In genomic region chr2:156729537-156730469, GRCm38 (mm10) we compare ENCODE assay signal across 7 mouse cellular contexts. TPM values are rescaled to one million over a fixed set of nuclear protein-coding genes. Genes with fewer than 3 reads are reported as not detected.
DNase-seq lines count a peak whose midpoint lies in the region; ATAC-seq lines count a peak whose summit lies in the region.

No protein-coding gene starts in this region.

- no peak for DNase-seq in neural tube, embryonic 10.5 days (ENCODE audit: extremely low spot score, low spot score)
- DNase-seq in embryonic facial prominence, embryonic 10.5 days (ENCODE audit: low spot score): no peak
- peak; percentile 54 for DNase-seq in skeletal muscle tissue, adult 2 months (ENCODE audit: low read depth, low spot score)
- DNase-seq in urinary bladder, postnatal 10 days (ENCODE audit: low spot score): no peak
- no peak for DNase-seq in cerebellum, adult 11-12 months

- H3K9me3 ChIP-seq in neural tube, embryonic 13.5 days: no peaks in the 10 kb centered on the region
- H3K9me3 ChIP-seq in embryonic facial prominence, embryonic 10.5 days: no peaks in the 10 kb centered on the region
- no peaks in the 10 kb centered on the region for H3K9me3 ChIP-seq in limb, embryonic 12.5 days

- peak overlapping the region; percentile 22; the same call in 1 of the 2 replicates for H3K9ac ChIP-seq in neural tube, embryonic 13.5 days
- no peak overlapping the region for H3K9ac ChIP-seq in limb, embryonic 12.5 days (replicated peaks)

- no peaks in the 10 kb centered on the region for H3K27me3 ChIP-seq in neural tube, embryonic 13.5 days
- no peaks in the 10 kb centered on the region for H3K27me3 ChIP-seq in embryonic facial prominence, embryonic 10.5 days (replicated peaks; ENCODE audit: low read depth, poor library complexity, severe bottlenecking)
- H3K27me3 ChIP-seq in limb, embryonic 12.5 days: no peaks in the 10 kb centered on the region

- H3K4me3 ChIP-seq in neural tube, embryonic 13.5 days: no peak overlapping the region
- H3K4me3 ChIP-seq in embryonic facial prominence, embryonic 10.5 days: peak overlapping the region; percentile 8; the same call in 1 of the 2 replicates
- no peak overlapping the region for H3K4me3 ChIP-seq in limb, embryonic 12.5 days (replicated peaks)

- no peak overlapping the region for H3K4me2 ChIP-seq in neural tube, embryonic 13.5 days
- H3K4me2 ChIP-seq in limb, embryonic 12.5 days: no peak overlapping the region

- no peak for ATAC-seq in neural tube, embryonic 13.5 days (ENCODE audit: low read depth)
- no peak for ATAC-seq in limb, embryonic 12.5 days (ENCODE audit: insufficient number of reproducible peaks, insufficient read depth, low FRiP score, low TSS enrichment, low read depth)

- H3K36me3 ChIP-seq in neural tube, embryonic 13.5 days: 0 out of 2 replicates have a peak, but pooled peaks cover 5% of the 10 kb centered on the region
- H3K36me3 ChIP-seq in embryonic facial prominence, embryonic 10.5 days (replicated peaks): peaks cover 51% of the 10 kb centered on the region
- peaks cover 13% of the 10 kb centered on the region; the same call in 1 of the 2 replicates for H3K36me3 ChIP-seq in limb, embryonic 12.5 days

- no peak overlapping the region for H3K27ac ChIP-seq in neural tube, embryonic 13.5 days (replicated peaks)
- H3K27ac ChIP-seq in embryonic facial prominence, embryonic 10.5 days (replicated peaks): peak overlapping the region; percentile 53
- H3K27ac ChIP-seq in limb, embryonic 12.5 days: peak overlapping the region; percentile 51; the same call in 1 of the 2 replicates

- peaks cover 79% of the 10 kb centered on the region for H3K4me1 ChIP-seq in neural tube, embryonic 13.5 days (replicated peaks)
- H3K4me1 ChIP-seq in embryonic facial prominence, embryonic 10.5 days: peaks cover 61% of the 10 kb centered on the region
- peaks cover 56% of the 10 kb centered on the region for H3K4me1 ChIP-seq in limb, embryonic 12.5 days (replicated peaks)

- 50% methylated on average over 9 of the region's 10 CpGs for WGBS in neural tube, embryonic 13.5 days
- WGBS in embryonic facial prominence, embryonic 10.5 days: 34% methylated on average over 9 of the region's 10 CpGs
- 62% methylated on average over 9 of the region's 10 CpGs for WGBS in limb, embryonic 12.5 days

RNA-seq across cellular contexts. Expression of gene Myl9, which starts 45.4 kb away (rescaled TPM):
- 55.2 and 56.0 TPM in 2 replicates for polyA plus RNA-seq in neural tube, embryonic 13.5 days (2015; fragmentation: Nextera tagmentation; extraction: Ambion mirVana)
- 82.9 and 91.7 TPM in 2 replicates for polyA plus RNA-seq in embryonic facial prominence, embryonic 10.5 days (2016; fragmentation: Nextera tagmentation; extraction: Ambion mirVana)
- polyA plus RNA-seq in limb, embryonic 12.5 days (2016; fragmentation: Nextera tagmentation; extraction: Ambion mirVana): 103 and 121 TPM in 2 replicates
